Mouse (Mus musculus): ENCODE measurements at regions not wholly inside any gene's neighbourhood (a gene's known extent, or its start where the extent isn't known, plus 50 kb on each side); places are given as distances from the start of the nearest gene placed in this dataset.
A peak's percentile ranks its signal among the peaks of the same experiment; 100 is the strongest.

DNA sequence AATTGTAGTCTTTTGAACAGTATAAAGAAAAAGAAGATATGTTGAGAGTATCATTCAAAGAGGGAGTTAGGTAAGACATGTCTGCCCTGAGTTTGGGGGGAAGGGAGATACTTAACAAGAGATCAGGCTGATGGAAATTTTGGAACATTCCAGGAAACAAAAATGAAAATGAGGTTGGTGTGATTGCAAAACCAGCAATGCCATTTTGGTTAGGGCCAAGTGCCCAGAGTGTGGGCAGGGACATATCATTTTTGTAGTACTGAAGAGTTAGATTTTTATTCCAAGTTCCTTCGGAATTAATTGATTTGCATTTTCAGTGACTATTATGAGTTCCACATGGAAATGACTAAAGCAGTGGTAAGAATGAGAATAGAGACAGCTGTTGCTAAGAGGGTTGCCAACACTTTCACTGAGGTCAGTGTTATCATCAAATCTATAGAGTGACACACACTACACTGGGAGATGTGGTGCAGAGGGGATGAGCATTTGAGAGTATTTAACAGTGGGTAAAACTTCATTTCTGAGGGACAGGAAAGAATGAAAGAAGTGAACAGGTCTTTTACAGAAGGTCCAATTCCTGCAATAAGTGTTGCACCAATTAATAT is 105.1 kb upstream of the Erbb4 start:
- no peak for DNase-seq (ENCODE audit: low read depth, low spot score)

GRCm38 (mm10) chr1:69202745-69203144 is 94.9 kb upstream of the Erbb4 start:
- DNase-seq (ENCODE audit: low read depth, low spot score), result no peak

GRCm38 (mm10) chr1:69165202-69165601 is 57.3 kb upstream of the Erbb4 start:
- peak; percentile 4 for DNase-seq (ENCODE audit: low read depth, low spot score)

Measured in mesoderm, embryonic 11.5 days (tissue).